Mouse (Mus musculus) yolk sac, embryonic 10.5 days (tissue): Measurements from ENCODE around the gene Eme2.
A peak's percentile ranks its signal among the peaks of the same experiment; 100 is the strongest.

ENCODE experiments used
- DNase-seq: peaks from one replicate; pipeline ENCODE4 v3.0.0-alpha.2; 2017; ENCODE audit warnings: low spot score

Eme2 gene

GRCm38 (mm10) chr17:24896241-24896992 is 1.5 kb upstream of the Eme2 start, which contains the start of gene Nme3:
Gene Nme3, plus strand, starts transcription at chr17:24896500.
- DNase-seq = peak; percentile 91

GRCm38 (mm10) chr17:24895571-24896240 is 819 bp upstream of the Eme2 start:
- DNase-seq = no peak

- DNase-seq = no peak
Measured at GRCm38 (mm10) chr17:24894061-24894994, 559 bp downstream of the Eme2 start.

GRCm38 (mm10) chr17:24893276-24893675 is 1.6 kb downstream of the Eme2 start:
- DNase-seq = no peak

- DNase-seq = no peak
Measured at GRCm38 (mm10) chr17:24892785-24893184, 2.1 kb downstream of the Eme2 start.

- DNase-seq = no peak
Measured at GRCm38 (mm10) chr17:24891321-24891720, 3.6 kb downstream of the Eme2 start.

GRCm38 (mm10) chr17:24890151-24891092 is 4.5 kb downstream of the Eme2 start:
- no peak for DNase-seq

GRCm38 (mm10) chr17:24888862-24889261 is 6.0 kb downstream of the Eme2 start:
- no peak for DNase-seq

- DNase-seq = no peak
Measured at GRCm38 (mm10) chr17:24887291-24888080, 7.4 kb downstream of the Eme2 start.

GRCm38 (mm10) chr17:24886932-24887271 is 8.0 kb downstream of the Eme2 start:
- no peak for DNase-seq

- DNase-seq = peak; percentile 98
Measured at GRCm38 (mm10) chr17:24886134-24886931, 8.6 kb downstream of the Eme2 start, which contains the start of the genes Nubp2 and Spsb3. Gene Nubp2, minus strand, starts transcription at chr17:24886349. Gene Spsb3, plus strand, starts transcription at chr17:24886643.

GRCm38 (mm10) chr17:24885356-24886133 is 9.3 kb downstream of the Eme2 start:
- DNase-seq = no peak

GRCm38 (mm10) chr17:24884391-24884790 is 10.5 kb downstream of the Eme2 start:
- DNase-seq = no peak

- no peak for DNase-seq
Measured at GRCm38 (mm10) chr17:24881738-24882440, 13.0 kb downstream of the Eme2 start.

- DNase-seq = no peak
Measured at GRCm38 (mm10) chr17:24878531-24878930, 16.4 kb downstream of the Eme2 start.

- peak; percentile 80 for DNase-seq
Measured at GRCm38 (mm10) chr17:24878117-24878397, 16.8 kb downstream of the Eme2 start.

GRCm38 (mm10) chr17:24877336-24878116 is 17.4 kb downstream of the Eme2 start:
- peak; percentile 86 for DNase-seq
